Mouse (Mus musculus): Measurements from ENCODE around the gene Vmn1r86. TPM values are rescaled to one million over a fixed set of nuclear protein-coding genes. Genes with fewer than 3 reads are reported as not detected.
"Not testable (repeated sequence)": the region's sequence is repeated elsewhere in the genome, so short reads cannot be mapped to it uniquely, and the experiment has no call there.

The Vmn1r86 gene
- total and polyA plus RNA-seq, 3 experiments: not detected

DNA sequence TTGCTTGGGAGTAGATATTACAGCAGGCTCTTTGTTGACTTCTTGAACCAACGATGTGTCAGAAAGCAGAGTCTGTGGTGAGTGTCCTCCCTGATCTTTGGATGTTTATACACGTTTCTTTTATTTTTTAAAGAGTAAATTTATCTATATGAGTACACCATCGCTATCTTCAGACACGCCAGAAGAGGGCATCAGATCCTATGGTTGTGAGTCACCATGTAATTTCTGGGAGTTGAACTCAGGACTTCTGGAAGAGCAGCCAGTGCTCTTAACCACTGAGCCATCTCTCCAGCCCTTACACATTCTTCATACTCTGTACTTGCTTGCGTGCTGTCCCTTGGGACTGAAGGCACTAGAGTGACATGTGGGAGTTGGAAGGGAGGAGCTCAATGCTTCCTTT lies 47.4 kb downstream of the Vmn1r86 start:
- no peaks in the 10 kb centered on the region for H3K27me3 ChIP-seq (ENCODE audit: control insufficient read depth in 1 of 2, insufficient read depth in 2 of 2, low read length in 2 of 2)
- no peak overlapping the region for H3K4me3 ChIP-seq (ENCODE audit: control insufficient read depth in 1 of 2, insufficient read depth in 1 of 2, low read depth in 2 of 2, low read length in 2 of 2)
- H3K79me2 ChIP-seq (ENCODE audit: control insufficient read depth, insufficient read depth, low read length, poor library complexity): no peaks in the 10 kb centered on the region
- no peaks in the 10 kb centered on the region for H3K36me3 ChIP-seq (ENCODE audit: control insufficient read depth in 1 of 2, insufficient read depth in 2 of 2, low read length in 2 of 2)
- no peak for DNase-seq (ENCODE audit: low read depth, low spot score)
- no peak overlapping the region for H3K27ac ChIP-seq (ENCODE audit: control insufficient read depth, low read depth, low read length)
- TF ChIP-seq RAD21 (IDR thresholded peaks at IDR 0.05; ENCODE audit: low read depth, low read length): peak; percentile 12
- TF ChIP-seq CTCF (IDR thresholded peaks at IDR 0.05 in 2 of 3, conservative IDR thresholded peaks at IDR 0.05 in 1 of 3; ENCODE audit: control insufficient read depth in 1 of 3, insufficient read depth in 1 of 3, low read depth in 2 of 3, low read length in 3 of 3, poor library complexity in 1 of 3, severe bottlenecking in 1 of 3): peak in 1 of 3 experiments; percentile 20; a peak in 1 of 6 replicates
- no peak for TF ChIP-seq JUND (IDR thresholded peaks at IDR 0.05; ENCODE audit: low read depth, low read length)
- peak; percentile 29 for TF ChIP-seq SMC3 (IDR thresholded peaks at IDR 0.05; ENCODE audit: low read depth, low read length)
- H3K4me1 ChIP-seq (ENCODE audit: control insufficient read depth in 1 of 2, insufficient read depth in 2 of 2, low read length in 2 of 2): no peaks in the 10 kb centered on the region
- H3K9ac ChIP-seq (ENCODE audit: control insufficient read depth, low read depth, low read length, poor library complexity, severe bottlenecking): no peak overlapping the region
- no peaks in the 10 kb centered on the region for H3K9me3 ChIP-seq (replicated peaks; ENCODE audit: insufficient read depth, low read length)

DNA sequence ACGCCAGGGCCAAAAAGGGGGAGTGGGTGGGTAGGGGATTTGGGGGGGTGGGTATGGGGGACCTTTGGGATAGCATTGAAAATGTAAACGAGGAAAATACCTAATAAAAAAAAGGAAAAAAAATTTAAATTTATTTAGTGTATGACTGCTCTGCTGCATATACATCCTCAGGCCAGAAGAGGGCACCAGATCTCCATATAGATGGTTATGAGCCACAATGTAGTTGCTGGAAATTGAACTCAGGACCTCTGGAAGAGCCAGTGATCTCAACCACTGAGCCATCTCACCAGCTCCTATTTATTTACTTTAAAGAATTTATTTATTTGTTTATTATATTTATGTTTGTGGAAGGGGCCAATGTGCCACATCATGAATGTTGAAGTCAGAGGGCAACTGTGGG lies 56.3 kb downstream of the Vmn1r86 start:
- DNase-seq (ENCODE audit: low read depth, low spot score): peak; percentile 54
- not testable (repeated sequence) for H3K79me2 ChIP-seq (ENCODE audit: control insufficient read depth, insufficient read depth, low read length, poor library complexity)

DNA sequence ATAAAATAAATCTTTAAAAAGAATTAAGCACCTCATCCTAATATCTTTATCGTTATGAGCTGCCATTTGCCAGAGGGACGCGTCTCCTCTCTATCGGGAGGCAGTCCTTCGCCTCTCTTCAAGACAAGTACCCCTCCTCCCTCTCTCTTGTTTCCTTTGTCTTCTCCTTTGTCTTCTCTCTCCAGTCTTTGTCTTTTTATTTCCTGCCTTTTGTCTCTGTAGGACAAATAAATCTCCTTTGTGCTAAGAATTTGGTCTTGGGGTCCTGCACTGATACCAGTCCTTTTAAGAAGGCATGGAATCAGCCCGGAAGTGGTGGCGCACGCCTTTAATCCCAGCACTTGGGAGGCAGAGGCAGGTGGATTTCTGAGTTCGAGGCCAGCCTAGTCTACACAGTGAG lies 60.2 kb downstream of the Vmn1r86 start:
- peaks cover 0 to 4% of the 10 kb centered on the region in 2 experiments; a peak in 1 of 4 replicates for H3K36me3 ChIP-seq (ENCODE audit: control insufficient read depth in 1 of 2, insufficient read depth in 2 of 2, low read length in 2 of 2)

More for the DNA sequence above, 56.3 kb downstream of the Vmn1r86 start:
- H3K36me3 ChIP-seq (ENCODE audit: control insufficient read depth in 1 of 2, insufficient read depth in 2 of 2, low read length in 2 of 2); H3K27me3 ChIP-seq (ENCODE audit: control insufficient read depth in 1 of 2, insufficient read depth in 2 of 2, low read length in 2 of 2); H3K27ac ChIP-seq (ENCODE audit: control insufficient read depth, low read depth, low read length); H3K9me3 ChIP-seq (replicated peaks; ENCODE audit: insufficient read depth, low read length); H3K4me1 ChIP-seq (ENCODE audit: control insufficient read depth in 1 of 2, insufficient read depth in 2 of 2, low read length in 2 of 2); H3K4me3 ChIP-seq (ENCODE audit: control insufficient read depth in 1 of 2, insufficient read depth in 1 of 2, low read depth in 2 of 2, low read length in 2 of 2); H3K9ac ChIP-seq (ENCODE audit: control insufficient read depth, low read depth, low read length, poor library complexity, severe bottlenecking): not testable (repeated sequence)
- peak; percentile 41; the same call in 1 of the 2 replicates for TF ChIP-seq ZNF384 (IDR thresholded peaks at IDR 0.05; ENCODE audit: low read depth, low read length)
- peak; percentile 66 for TF ChIP-seq SMC3 (IDR thresholded peaks at IDR 0.05; ENCODE audit: low read depth, low read length)
- peak; percentile 33 to 61 (median 60); a peak in 5 of 6 replicates for TF ChIP-seq CTCF (IDR thresholded peaks at IDR 0.05 in 2 of 3, conservative IDR thresholded peaks at IDR 0.05 in 1 of 3; ENCODE audit: control insufficient read depth in 1 of 3, insufficient read depth in 1 of 3, low read depth in 2 of 3, low read length in 3 of 3, poor library complexity in 1 of 3, severe bottlenecking in 1 of 3)
- TF ChIP-seq ZC3H11A (IDR thresholded peaks at IDR 0.05; ENCODE audit: low read depth, low read length): peak; percentile 69
- TF ChIP-seq RAD21 (IDR thresholded peaks at IDR 0.05; ENCODE audit: low read depth, low read length): peak; percentile 79

More for the DNA sequence above, 60.2 kb downstream of the Vmn1r86 start:
- no peaks in the 10 kb centered on the region for H3K9me3 ChIP-seq (replicated peaks; ENCODE audit: insufficient read depth, low read length)
- H3K27me3 ChIP-seq (ENCODE audit: control insufficient read depth in 1 of 2, insufficient read depth in 2 of 2, low read length in 2 of 2): no peaks in the 10 kb centered on the region
- H3K27ac ChIP-seq (ENCODE audit: control insufficient read depth, low read depth, low read length): no peak overlapping the region
- H3K4me1 ChIP-seq (ENCODE audit: control insufficient read depth in 1 of 2, insufficient read depth in 2 of 2, low read length in 2 of 2): peaks cover 0 to 3% of the 10 kb centered on the region in 2 experiments; a peak in 2 of 4 replicates
- DNase-seq (ENCODE audit: low read depth, low spot score): no peak
- H3K79me2 ChIP-seq (ENCODE audit: control insufficient read depth, insufficient read depth, low read length, poor library complexity): no peaks in the 10 kb centered on the region
- TF ChIP-seq NELFE (IDR thresholded peaks at IDR 0.05; ENCODE audit: low read depth, low read length) (no peak), MEF2A (IDR thresholded peaks at IDR 0.05; ENCODE audit: extremely low read depth, insufficient replicate concordance, low read depth, low read length, poor library complexity, severe bottlenecking) (no peak), TBP (IDR thresholded peaks at IDR 0.05; ENCODE audit: low read depth, low read length) (no peak), ZNF384 (IDR thresholded peaks at IDR 0.05; ENCODE audit: low read depth, low read length) (no peak), BHLHE40 (IDR thresholded peaks at IDR 0.05; ENCODE audit: borderline replicate concordance, low read depth, low read length) (no peak), CHD2 (IDR thresholded peaks at IDR 0.05; ENCODE audit: low read length) (no peak), RCOR1 (IDR thresholded peaks at IDR 0.05; ENCODE audit: low read depth, low read length) (no peak), ELF1 (IDR thresholded peaks at IDR 0.05; ENCODE audit: low read depth, low read length) (no peak), CTCF (IDR thresholded peaks at IDR 0.05 in 2 of 3, conservative IDR thresholded peaks at IDR 0.05 in 1 of 3; ENCODE audit: control insufficient read depth in 1 of 3, insufficient read depth in 1 of 3, low read depth in 2 of 3, low read length in 3 of 3, poor library complexity in 1 of 3, severe bottlenecking in 1 of 3) (no peak), MYC (IDR thresholded peaks at IDR 0.05; ENCODE audit: low read depth, low read length) (no peak), CHD1 (IDR thresholded peaks at IDR 0.05; ENCODE audit: low read depth, low read length) (no peak), MAZ (IDR thresholded peaks at IDR 0.05; ENCODE audit: low read depth, low read length) (no peak), MAX (IDR thresholded peaks at IDR 0.05; ENCODE audit: low read length) (no peak), GABPA (IDR thresholded peaks at IDR 0.05; ENCODE audit: low read depth, low read length) (no peak)
- no peak overlapping the region for H3K4me3 ChIP-seq (ENCODE audit: control insufficient read depth in 1 of 2, insufficient read depth in 1 of 2, low read depth in 2 of 2, low read length in 2 of 2)
- H3K9ac ChIP-seq (ENCODE audit: control insufficient read depth, low read depth, low read length, poor library complexity, severe bottlenecking): no peak overlapping the region

Data from MEL (cell line).